Mouse (Mus musculus): ENCODE measurements around the gene Ctnnbl1.
A peak's percentile ranks its signal among the peaks of the same experiment; 100 is the strongest.

Ctnnbl1 gene

GRCm38 (mm10) chr2:157793851-157794332, 56.7 kb downstream of the Ctnnbl1 start:
- DNase-seq (ENCODE audit: low read depth, low spot score), result no peak

- DNase-seq (ENCODE audit: low read depth, low spot score), result no peak
Measured at GRCm38 (mm10) chr2:157795627-157796423, 58.6 kb downstream of the Ctnnbl1 start.

- DNase-seq (ENCODE audit: low read depth, low spot score), result no peak
Measured at GRCm38 (mm10) chr2:157799533-157799932, 62.3 kb downstream of the Ctnnbl1 start.

- DNase-seq (ENCODE audit: low read depth, low spot score), result no peak
Measured at GRCm38 (mm10) chr2:157800288-157800687, 63.1 kb downstream of the Ctnnbl1 start.

GRCm38 (mm10) chr2:157800746-157801501, 63.7 kb downstream of the Ctnnbl1 start:
- DNase-seq (ENCODE audit: low read depth, low spot score), result peak; percentile 57

GRCm38 (mm10) chr2:157801505-157802357, 64.5 kb downstream of the Ctnnbl1 start:
- no peak for DNase-seq (ENCODE audit: low read depth, low spot score)

- DNase-seq (ENCODE audit: low read depth, low spot score), result no peak
Measured at GRCm38 (mm10) chr2:157802666-157803065, 65.5 kb downstream of the Ctnnbl1 start.

GRCm38 (mm10) chr2:157804388-157804787, 67.2 kb downstream of the Ctnnbl1 start:
- no peak for DNase-seq (ENCODE audit: low read depth, low spot score)

GRCm38 (mm10) chr2:157805091-157805490, 67.9 kb downstream of the Ctnnbl1 start:
- DNase-seq (ENCODE audit: low read depth, low spot score), result no peak

GRCm38 (mm10) chr2:157807076-157807475, 69.9 kb downstream of the Ctnnbl1 start:
- DNase-seq (ENCODE audit: low read depth, low spot score), result no peak

GRCm38 (mm10) chr2:157807621-157808367, 70.6 kb downstream of the Ctnnbl1 start:
- no peak for DNase-seq (ENCODE audit: low read depth, low spot score)

- DNase-seq (ENCODE audit: low read depth, low spot score), result no peak
Measured at GRCm38 (mm10) chr2:157808368-157808923, 71.2 kb downstream of the Ctnnbl1 start.

GRCm38 (mm10) chr2:157809341-157809740, 72.1 kb downstream of the Ctnnbl1 start:
- DNase-seq (ENCODE audit: low read depth, low spot score), result no peak

GRCm38 (mm10) chr2:157810749-157811148, 73.5 kb downstream of the Ctnnbl1 start:
- DNase-seq (ENCODE audit: low read depth, low spot score), result no peak

GRCm38 (mm10) chr2:157813121-157813520, 75.9 kb downstream of the Ctnnbl1 start:
- no peak for DNase-seq (ENCODE audit: low read depth, low spot score)

GRCm38 (mm10) chr2:157814116-157814964, 77.1 kb downstream of the Ctnnbl1 start:
- DNase-seq (ENCODE audit: low read depth, low spot score), result no peak

GRCm38 (mm10) chr2:157814965-157815283, 77.7 kb downstream of the Ctnnbl1 start:
- no peak for DNase-seq (ENCODE audit: low read depth, low spot score)

- no peak for DNase-seq (ENCODE audit: low read depth, low spot score)
Measured at GRCm38 (mm10) chr2:157817672-157818071, 80.5 kb downstream of the Ctnnbl1 start.

GRCm38 (mm10) chr2:157818576-157819320, 81.5 kb downstream of the Ctnnbl1 start:
- DNase-seq (ENCODE audit: low read depth, low spot score), result no peak
